Mouse (Mus musculus): ENCODE results near the gene Chst2. TPM values are rescaled to one million over a fixed set of nuclear protein-coding genes. Genes with fewer than 3 reads are reported as not detected.

Gene Chst2
- total RNA-seq (2012; rRNA removed), result not detected in 2 replicates
- not detected for polyA plus RNA-seq (2012; ENCODE audit: insufficient read depth in 1 of 2, insufficient read length in 2 of 2, low read depth in 1 of 2, low replicate concordance in 2 of 2, missing spikeins in 1 of 2)

GRCm38 (mm10) chr9:95406571-95407561 lies at the start of gene Chst2:
Gene Chst2, minus strand, starts transcription at chr9:95406722.
- DNase-seq (ENCODE audit: low read depth, low spot score), result no peak
- TF ChIP-seq ZNF384 (IDR thresholded peaks at IDR 0.05; ENCODE audit: low read depth, low read length) (no peak), GABPA (IDR thresholded peaks at IDR 0.05; ENCODE audit: low read depth, low read length) (no peak), USF1 (IDR thresholded peaks at IDR 0.05; ENCODE audit: low read depth, low read length) (no peak), POLR2AphosphoS2 (IDR thresholded peaks at IDR 0.05; ENCODE audit: low read length) (no peak), GATA1 (IDR thresholded peaks at IDR 0.05; ENCODE audit: low read depth, low read length) (no peak), POLR2AphosphoS5 (IDR thresholded peaks at IDR 0.05; ENCODE audit: borderline replicate concordance, low read depth, low read length) (no peak), SMC3 (IDR thresholded peaks at IDR 0.05; ENCODE audit: low read depth, low read length) (no peak), CHD1 (IDR thresholded peaks at IDR 0.05; ENCODE audit: low read depth, low read length) (no peak), EP300 (IDR thresholded peaks at IDR 0.05; ENCODE audit: low read depth in 1 of 2, low read length in 2 of 2) (no peak), ZC3H11A (IDR thresholded peaks at IDR 0.05; ENCODE audit: low read depth, low read length) (no peak), MXI1 (IDR thresholded peaks at IDR 0.05; ENCODE audit: low read depth, low read length) (no peak), SIN3A (IDR thresholded peaks at IDR 0.05; ENCODE audit: low read length) (no peak), KAT2A (conservative IDR thresholded peaks at IDR 0.05; ENCODE audit: low read depth, low read length) (no peak), JUND (IDR thresholded peaks at IDR 0.05; ENCODE audit: low read depth, low read length) (no peak), HCFC1 (IDR thresholded peaks at IDR 0.05; ENCODE audit: low read depth, low read length) (no peak), MAZ (IDR thresholded peaks at IDR 0.05; ENCODE audit: low read depth, low read length) (no peak), UBTF (IDR thresholded peaks at IDR 0.05; ENCODE audit: borderline replicate concordance, insufficient read depth, low read depth, low read length) (no peak)
- H3K79me2 ChIP-seq (ENCODE audit: control insufficient read depth, insufficient read depth, low read length, poor library complexity), result no peaks in the 10 kb centered on the region
- no peaks in the 10 kb centered on the region for H3K36me3 ChIP-seq (ENCODE audit: control insufficient read depth in 1 of 2, insufficient read depth in 2 of 2, low read length in 2 of 2)
- H3K4me1 ChIP-seq (ENCODE audit: control insufficient read depth in 1 of 2, insufficient read depth in 2 of 2, low read length in 2 of 2), result no peaks in the 10 kb centered on the region
- H3K9me3 ChIP-seq (replicated peaks; ENCODE audit: insufficient read depth, low read length), result no peaks in the 10 kb centered on the region
- no peaks in the 10 kb centered on the region for H3K27me3 ChIP-seq (ENCODE audit: control insufficient read depth in 1 of 2, insufficient read depth in 2 of 2, low read length in 2 of 2)
- H3K27ac ChIP-seq (ENCODE audit: control insufficient read depth, low read depth, low read length), result no peak within 1 kb of the TSS
- no peak within 1 kb of the TSS for H3K9ac ChIP-seq (ENCODE audit: control insufficient read depth, low read depth, low read length, poor library complexity, severe bottlenecking)
- no peak within 1 kb of the TSS for H3K4me3 ChIP-seq (ENCODE audit: control insufficient read depth in 1 of 2, insufficient read depth in 1 of 2, low read depth in 2 of 2, low read length in 2 of 2)

DNA sequence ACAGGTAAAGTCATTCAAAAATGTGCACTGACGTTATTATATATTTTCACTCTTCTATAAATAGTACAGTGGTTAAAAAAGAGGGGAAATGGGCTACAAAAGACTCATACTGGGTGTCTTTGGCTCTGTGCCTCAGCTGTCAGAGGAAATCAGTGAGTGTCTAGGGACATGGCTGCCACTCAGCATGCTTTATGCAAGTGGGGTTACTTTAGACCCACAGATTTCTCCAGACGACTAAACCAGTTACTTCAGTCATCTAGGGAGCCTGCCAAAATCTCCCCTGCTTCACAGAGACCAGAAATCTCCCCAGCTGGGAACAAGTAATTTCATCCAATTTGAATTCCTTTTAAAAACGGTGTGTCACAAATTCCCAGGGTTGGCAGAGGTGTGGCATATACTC lies 45.4 kb upstream of the Chst2 start:
- TF ChIP-seq SIN3A (IDR thresholded peaks at IDR 0.05; ENCODE audit: low read length), result no peak
- DNase-seq (ENCODE audit: low read depth, low spot score), result no peak
- no peaks in the 10 kb centered on the region for H3K9me3 ChIP-seq (replicated peaks; ENCODE audit: insufficient read depth, low read length)

More for the DNA sequence above, 45.4 kb upstream of the Chst2 start:
- Histone ChIP-seq H3K27me3 (ENCODE audit: control insufficient read depth in 1 of 2, insufficient read depth in 2 of 2, low read length in 2 of 2) (no peaks in the 10 kb centered on the region), H3K4me1 (ENCODE audit: control insufficient read depth in 1 of 2, insufficient read depth in 2 of 2, low read length in 2 of 2) (no peaks in the 10 kb centered on the region), H3K79me2 (ENCODE audit: control insufficient read depth, insufficient read depth, low read length, poor library complexity) (no peaks in the 10 kb centered on the region), H3K27ac (ENCODE audit: control insufficient read depth, low read depth, low read length) (no peak overlapping the region), H3K36me3 (ENCODE audit: control insufficient read depth in 1 of 2, insufficient read depth in 2 of 2, low read length in 2 of 2) (no peaks in the 10 kb centered on the region; a peak in 1 of 4 replicates), H3K4me3 (ENCODE audit: control insufficient read depth in 1 of 2, insufficient read depth in 1 of 2, low read depth in 2 of 2, low read length in 2 of 2) (no peak overlapping the region), H3K9ac (ENCODE audit: control insufficient read depth, low read depth, low read length, poor library complexity, severe bottlenecking) (no peak overlapping the region)
